In genomic region chr16:50736151-50737047, GRCm38 (mm10) we compare ENCODE assay signal across 7 mouse cellular contexts.
A peak's percentile ranks its signal among the peaks of the same experiment; 100 is the strongest.
DNase-seq lines count a peak whose midpoint lies in the region; ATAC-seq lines count a peak whose summit lies in the region.

No protein-coding gene starts in this region.

- WGBS in embryonic facial prominence, embryonic 12.5 days: 9% methylated on average over 21 of the region's 21 CpGs
- 7% methylated on average over 21 of the region's 21 CpGs for whole genome bisulfite sequencing in limb, embryonic 11.5 days
- 9% methylated on average over 21 of the region's 21 CpGs for WGBS in midbrain, embryonic 14.5 days

- H3K27me3 ChIP-seq in embryonic facial prominence, embryonic 12.5 days: no peaks in the 10 kb centered on the region
- no peaks in the 10 kb centered on the region for H3K27me3 ChIP-seq in limb, embryonic 11.5 days (ENCODE audit: control insufficient read depth, insufficient read depth, low read length)
- H3K27me3 ChIP-seq in midbrain, embryonic 14.5 days (ENCODE audit: control insufficient read depth, insufficient read depth, low read length): no peaks in the 10 kb centered on the region; the same call in 1 of the 2 replicates

- ATAC-seq in embryonic facial prominence, embryonic 12.5 days (ENCODE audit: insufficient number of reproducible peaks, insufficient read depth, low FRiP score, low TSS enrichment): peak; percentile 84
- ATAC-seq in limb, embryonic 11.5 days (ENCODE audit: insufficient number of reproducible peaks, low FRiP score, low TSS enrichment, low read depth): peak; percentile 80
- ATAC-seq in midbrain, embryonic 14.5 days (ENCODE audit: low FRiP score, low TSS enrichment): peak; percentile 84

- DNase-seq in adrenal gland, postnatal 25 days: peak; percentile 90
- peak; percentile 98 for DNase-seq in heart, adult 11 months
- DNase-seq in kidney, adult 18-20 months: peak; percentile 85
- peak; percentile 96 for DNase-seq in limb, embryonic 11.5 days (ENCODE audit: low spot score)
- DNase-seq in midbrain, embryonic 14.5 days: peak; percentile 96
- peak; percentile 75 to 86 for DNase-seq in spleen, adult 18-20 months

- H3K9me3 ChIP-seq in embryonic facial prominence, embryonic 12.5 days: no peaks in the 10 kb centered on the region
- no peaks in the 10 kb centered on the region for H3K9me3 ChIP-seq in limb, embryonic 11.5 days (ENCODE audit: control insufficient read depth, low read length)
- no peaks in the 10 kb centered on the region for H3K9me3 ChIP-seq in midbrain, embryonic 14.5 days (ENCODE audit: control insufficient read depth, low read length)

- peaks cover 5% of the 10 kb centered on the region for H3K4me1 ChIP-seq in embryonic facial prominence, embryonic 12.5 days
- H3K4me1 ChIP-seq in limb, embryonic 11.5 days (ENCODE audit: control insufficient read depth, insufficient read depth, low read length): no peaks in the 10 kb centered on the region
- no peaks in the 10 kb centered on the region for H3K4me1 ChIP-seq in midbrain, embryonic 14.5 days (ENCODE audit: control insufficient read depth, insufficient read depth, low read length)

- H3K4me2 ChIP-seq in embryonic facial prominence, embryonic 12.5 days (replicated peaks): peak overlapping the region; percentile 61
- peak overlapping the region; percentile 54 for H3K4me2 ChIP-seq in limb, embryonic 11.5 days (ENCODE audit: low read depth, severe bottlenecking)
- peak overlapping the region; percentile 55 for H3K4me2 ChIP-seq in midbrain, embryonic 14.5 days (ENCODE audit: low read length)

- H3K4me3 ChIP-seq in embryonic facial prominence, embryonic 12.5 days: peak overlapping the region; percentile 42
- peak overlapping the region; percentile 28 for H3K4me3 ChIP-seq in limb, embryonic 11.5 days (ENCODE audit: low read depth, low read length)
- H3K4me3 ChIP-seq in midbrain, embryonic 14.5 days (replicated peaks; ENCODE audit: low read depth, low read length): peak overlapping the region; percentile 28

- no peak overlapping the region for H3K27ac ChIP-seq in embryonic facial prominence, embryonic 12.5 days
- no peak overlapping the region for H3K27ac ChIP-seq in limb, embryonic 11.5 days (replicated peaks; ENCODE audit: low read depth, low read length)
- no peak overlapping the region for H3K27ac ChIP-seq in midbrain, embryonic 14.5 days (replicated peaks; ENCODE audit: low read depth, low read length)

- H3K9ac ChIP-seq in embryonic facial prominence, embryonic 12.5 days: peak overlapping the region; percentile 40
- peak overlapping the region; percentile 52; the same call in 1 of the 2 replicates for H3K9ac ChIP-seq in limb, embryonic 11.5 days (ENCODE audit: low read length)
- peak overlapping the region; percentile 27; the same call in 1 of the 2 replicates for H3K9ac ChIP-seq in midbrain, embryonic 14.5 days (replicated peaks; ENCODE audit: low read length)

- no peaks in the 10 kb centered on the region for H3K36me3 ChIP-seq in embryonic facial prominence, embryonic 12.5 days
- no peaks in the 10 kb centered on the region for H3K36me3 ChIP-seq in limb, embryonic 11.5 days (ENCODE audit: control insufficient read depth, insufficient read depth, low read length)
- H3K36me3 ChIP-seq in midbrain, embryonic 14.5 days (ENCODE audit: control insufficient read depth, insufficient read depth, low read length): no peaks in the 10 kb centered on the region
